20 mouse cellular contexts compared by ENCODE assay signal in genomic region chr9:62188379-62188778, GRCm38 (mm10).
DNase-seq lines count a peak whose midpoint lies in the region; ATAC-seq and TF ChIP-seq lines count a peak whose summit lies in the region.
"Had no signal": no experiment of that assay in that cellular context is flagged by ENCODE, and none has a peak within 500 bp of the region (broad histone marks: within the 10 kb centered on the region; RNA-seq: fewer than 3 reads in every experiment).

No protein-coding gene starts in this region.

- no peak overlapping the region for H3K4me3 ChIP-seq in kidney, embryonic 15.5 days (replicated peaks)
- no peak overlapping the region for H3K4me3 ChIP-seq in hindbrain, postnatal 0 days (ENCODE audit: low read length)
- no peak overlapping the region for H3K4me3 ChIP-seq in liver, embryonic 12.5 days
- H3K4me3 ChIP-seq: erythroblast, embryonic 14.5 days; heart, adult 2 months; heart, embryonic 15.5 days; megakaryocyte, embryonic 14.5 days; midbrain, embryonic 15.5 days had no signal

- peaks cover 42% of the 10 kb centered on the region for H3K27me3 ChIP-seq in kidney, embryonic 15.5 days
- H3K27me3 ChIP-seq in hindbrain, postnatal 0 days (ENCODE audit: insufficient read depth, low read length) = no peaks in the 10 kb centered on the region
- H3K27me3 ChIP-seq in liver, embryonic 12.5 days (replicated peaks) = peaks cover 27% of the 10 kb centered on the region
- H3K27me3 ChIP-seq: CH12.LX; midbrain, embryonic 15.5 days had no signal

- H3K4me1 ChIP-seq in kidney, embryonic 15.5 days = peaks cover 36% of the 10 kb centered on the region
- H3K4me1 ChIP-seq in hindbrain, postnatal 0 days (ENCODE audit: insufficient read depth, low read length) = peaks cover 40% of the 10 kb centered on the region
- H3K4me1 ChIP-seq in liver, embryonic 12.5 days = peaks cover 12% of the 10 kb centered on the region

- 0 out of 2 replicates have a peak, but pooled peaks have one; percentile 12 for ATAC-seq in kidney, embryonic 15.5 days (replicated peaks; ENCODE audit: low FRiP score)
- peak; percentile 84 for ATAC-seq in cerebellum, adult (ENCODE audit: insufficient number of reproducible peaks, low FRiP score, low TSS enrichment)
- ATAC-seq in hindbrain, postnatal 0 days = peak; percentile 54
- ATAC-seq in liver, embryonic 12.5 days = no peak
- ATAC-seq: forebrain, embryonic 14.5 days; midbrain, embryonic 15.5 days had no signal

- H3K27ac ChIP-seq in kidney, embryonic 15.5 days = no peak overlapping the region
- H3K27ac ChIP-seq in hindbrain, postnatal 0 days = peak overlapping the region; percentile 67; the same call in 1 of the 2 replicates
- no peak overlapping the region for H3K27ac ChIP-seq in liver, embryonic 12.5 days
- H3K27ac ChIP-seq: heart, adult 2 months; heart, embryonic 15.5 days; midbrain, embryonic 15.5 days had no signal

- WGBS in kidney, embryonic 15.5 days = 46% methylated on average over 3 of the region's 3 CpGs
- 54% methylated on average over 3 of the region's 3 CpGs for WGBS in hindbrain, postnatal 0 days
- WGBS in liver, embryonic 12.5 days (ENCODE audit: insufficient replicate concordance) = 71% methylated on average over 3 of the region's 3 CpGs

- no peak overlapping the region for H3K4me2 ChIP-seq in kidney, embryonic 15.5 days
- no peak overlapping the region for H3K4me2 ChIP-seq in hindbrain, postnatal 0 days (ENCODE audit: low read depth, low read length)
- no peak overlapping the region for H3K4me2 ChIP-seq in liver, embryonic 12.5 days
- H3K4me2 ChIP-seq: heart, embryonic 15.5 days; midbrain, embryonic 15.5 days had no signal

- no peak overlapping the region for H3K9ac ChIP-seq in kidney, embryonic 15.5 days
- no peak overlapping the region for H3K9ac ChIP-seq in hindbrain, postnatal 0 days (replicated peaks; ENCODE audit: low read length)
- H3K9ac ChIP-seq in liver, embryonic 12.5 days = no peak overlapping the region
- H3K9ac ChIP-seq: heart, embryonic 15.5 days; midbrain, embryonic 15.5 days had no signal

- intact Hi-C loops in heart, postnatal 36 days (cut with DNase I) = no loop called here

- H3K9me3 ChIP-seq in kidney, embryonic 15.5 days (replicated peaks) = no peaks in the 10 kb centered on the region
- no peaks in the 10 kb centered on the region for H3K9me3 ChIP-seq in hindbrain, postnatal 0 days (ENCODE audit: low read length)
- H3K9me3 ChIP-seq in liver, embryonic 12.5 days (replicated peaks) = no peaks in the 10 kb centered on the region
- H3K9me3 ChIP-seq: heart, embryonic 15.5 days; megakaryocyte, embryonic 14.5 days; midbrain, embryonic 15.5 days had no signal

- no peak for DNase-seq in kidney, adult 11 months
- DNase-seq in cerebellum, adult 9-11 months = peak; percentile 91
- DNase-seq in hindbrain, postnatal 0 days (ENCODE audit: low spot score) = peak; percentile 50
- DNase-seq in heart, postnatal 36 days = no peak
- DNase-seq: adrenal gland, postnatal 36 days; heart, adult 2 months; kidney, adult 18-20 months; kidney, postnatal 10 days; lung, adult 18-20 months; lung, postnatal 14 days; thymus, postnatal 36 days had no signal

- no peak for TF ChIP-seq CTCF in hindbrain, postnatal 0 days (IDR thresholded peaks at IDR 0.05; ENCODE audit: low read depth)

- no peaks in the 10 kb centered on the region for H3K36me3 ChIP-seq in kidney, embryonic 15.5 days
- H3K36me3 ChIP-seq in hindbrain, postnatal 0 days (ENCODE audit: insufficient read depth, low read length) = no peaks in the 10 kb centered on the region
- H3K36me3 ChIP-seq in liver, embryonic 12.5 days = no peaks in the 10 kb centered on the region
- H3K36me3 ChIP-seq: heart, embryonic 15.5 days; midbrain, embryonic 15.5 days had no signal

Comparison
In these comparisons a context has a peak if more than half of its experiments do, and no peak if none do; other contexts are left out.
1. DNase-seq: peak in cerebellum, adult 9-11 months (single experiment) and hindbrain, postnatal 0 days (single experiment); none in kidney, adult 11 months (single experiment) and heart, postnatal 36 days (0 of 2).